Mouse (Mus musculus) layer of hippocampus, postnatal 14 days (tissue): Measurements from ENCODE around the gene Lrp2. TPM values are rescaled to one million over a fixed set of nuclear protein-coding genes. Genes with fewer than 3 reads are reported as not detected.

Experiments used
- DNase-seq, 2 experiments: peaks; one replicate each; pipeline ENCODE4 v3.0.0; 2021 to 2022; ENCODE audit warnings: low spot score in 2 of 2, mixed read lengths in 1 of 2
- long read RNA-seq, 2 experiments: library from polyadenylated mRNA; stranded (forward); transcript quantifications; one replicate each; pipeline ENCODE4 v2.0.0; 2021
- total RNA-seq, 2 experiments: library from RNA; stranded (reverse); gene quantifications; 2 replicates each; pipeline ENCODE4 v1.2.3; 2021

Gene Lrp2
- total RNA-seq = 1 to 10 TPM in 1 of 2 experiments, under 1 TPM in 1; 0.67 to 1.2 TPM
- long read RNA-seq, experiment 1 = 0 reads
- long read RNA-seq, experiment 2, partial matches to known transcripts = 1 of 1 reads
- long read RNA-seq, experiment 2, other reads (novel, unspliced or antisense) = 0 of 1 reads

DNA sequence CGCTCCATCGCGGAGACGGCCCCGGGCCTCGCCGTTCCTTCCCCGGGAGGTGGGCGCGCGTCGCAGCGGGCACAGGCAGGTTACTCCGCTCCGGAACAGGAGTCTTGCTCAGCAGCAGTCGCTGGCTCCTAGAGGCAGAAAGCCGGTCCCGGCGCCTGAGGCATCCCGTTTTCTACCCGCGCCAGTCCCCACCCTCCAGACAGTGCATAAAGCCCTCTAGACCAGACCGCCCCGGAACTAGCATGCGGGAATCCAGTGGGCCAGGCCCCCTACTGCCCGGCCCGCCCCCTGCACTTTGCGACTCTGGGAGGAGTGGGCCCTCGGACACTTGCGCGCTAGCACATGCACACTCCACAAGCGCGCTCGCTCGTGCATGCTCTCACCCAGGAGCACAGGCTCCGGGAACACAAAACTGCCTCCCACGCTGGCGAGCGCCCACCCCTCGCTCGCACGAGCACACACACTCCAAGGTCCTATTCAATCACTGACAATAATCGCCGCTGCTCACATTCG is at the start of gene Lrp2:
Gene Lrp2, minus strand, starts transcription at position 180 of the 513 bp plus-strand sequence.
- DNase-seq = peak; percentile 5 to 22

DNA sequence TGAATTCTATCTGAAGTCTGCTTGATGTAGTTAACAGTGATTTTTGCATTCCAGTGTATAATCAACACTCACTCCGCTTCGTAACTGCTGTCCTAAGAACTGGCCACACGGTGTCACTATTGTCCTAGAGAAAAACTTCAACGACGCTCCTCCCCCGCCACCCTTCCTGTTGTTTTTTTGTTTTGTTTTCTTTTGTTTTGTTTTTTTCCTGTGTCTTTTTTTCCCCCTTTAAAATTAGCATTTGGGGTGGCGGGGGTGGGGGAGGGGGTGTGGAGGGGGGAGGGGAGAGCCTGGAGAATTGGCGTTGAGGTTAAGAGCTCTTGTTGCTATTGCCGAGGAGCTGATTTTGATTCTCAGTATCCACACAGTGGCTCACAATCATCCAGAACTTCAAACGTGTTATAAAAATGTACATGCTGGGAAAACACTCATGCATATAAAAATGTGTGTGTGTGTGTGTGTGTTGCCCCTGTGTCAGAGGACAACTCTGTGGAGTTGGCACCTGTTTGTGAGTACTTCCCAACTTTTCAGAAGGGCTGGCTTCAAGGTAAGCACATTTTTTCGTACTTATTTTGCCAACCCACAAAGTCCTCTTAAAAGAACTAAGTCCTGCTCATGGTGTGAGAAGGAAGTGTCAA is 49.3 kb upstream of the Lrp2 start:
- DNase-seq = peak; percentile 7 to 57

DNA sequence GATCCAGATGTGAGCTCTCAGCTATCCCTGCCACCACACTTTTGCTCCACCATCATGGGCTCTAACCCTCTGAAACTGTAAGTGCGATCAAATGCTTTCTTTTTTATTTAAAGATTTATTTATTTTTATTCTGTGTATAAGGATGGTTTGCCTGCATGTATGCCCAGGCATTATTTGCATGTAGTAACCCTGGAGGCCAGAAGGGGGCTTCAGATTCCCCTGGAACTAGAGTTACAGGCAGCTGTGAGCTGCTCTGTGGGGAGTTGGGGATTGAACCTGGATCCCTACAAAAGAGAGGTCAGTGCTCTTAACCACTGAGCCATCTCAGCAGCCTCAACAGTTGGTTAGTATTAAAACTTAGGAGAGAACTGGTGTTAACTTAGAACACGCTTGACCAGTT is 45.6 kb upstream of the Lrp2 start:
- no peak for DNase-seq

DNA sequence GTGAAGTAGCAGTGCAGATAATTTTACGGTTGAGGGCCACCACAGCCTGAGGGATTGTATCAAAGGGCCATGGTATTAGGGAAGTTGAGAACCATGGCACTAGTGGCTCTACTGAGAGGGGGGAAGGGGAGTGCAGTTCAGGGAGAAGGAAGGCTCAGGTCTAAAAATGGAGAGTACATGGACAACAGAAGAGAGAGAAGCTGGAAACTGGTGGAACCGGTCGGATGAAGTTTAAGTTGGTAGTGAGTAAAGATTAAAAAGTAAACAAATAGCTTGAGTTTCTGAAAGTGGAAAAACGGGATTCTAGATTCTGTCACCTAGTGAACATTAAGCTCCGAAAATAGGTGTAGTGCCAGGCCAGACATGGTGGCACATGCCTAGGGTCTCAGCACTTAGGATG is 44.9 kb upstream of the Lrp2 start:
- no peak for DNase-seq

DNA sequence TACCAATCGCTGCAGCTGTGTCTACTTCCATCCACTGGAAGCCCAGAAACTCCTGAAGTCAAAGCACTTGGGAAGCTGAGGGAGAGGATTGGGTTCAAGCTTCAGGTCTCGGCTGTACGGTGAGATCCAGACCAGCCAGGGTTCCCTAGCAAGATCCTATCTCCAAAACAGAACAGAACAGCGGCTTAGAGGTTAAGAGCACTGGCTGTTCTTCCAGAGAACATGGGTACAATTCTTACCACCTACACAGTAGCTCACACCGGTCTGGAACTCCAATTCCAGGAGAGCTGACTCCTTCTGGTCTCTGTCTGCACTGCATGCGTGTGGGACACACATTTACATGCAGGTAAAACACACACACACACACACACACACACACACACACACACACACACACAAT is 44.0 kb upstream of the Lrp2 start:
- no peak for DNase-seq

DNA sequence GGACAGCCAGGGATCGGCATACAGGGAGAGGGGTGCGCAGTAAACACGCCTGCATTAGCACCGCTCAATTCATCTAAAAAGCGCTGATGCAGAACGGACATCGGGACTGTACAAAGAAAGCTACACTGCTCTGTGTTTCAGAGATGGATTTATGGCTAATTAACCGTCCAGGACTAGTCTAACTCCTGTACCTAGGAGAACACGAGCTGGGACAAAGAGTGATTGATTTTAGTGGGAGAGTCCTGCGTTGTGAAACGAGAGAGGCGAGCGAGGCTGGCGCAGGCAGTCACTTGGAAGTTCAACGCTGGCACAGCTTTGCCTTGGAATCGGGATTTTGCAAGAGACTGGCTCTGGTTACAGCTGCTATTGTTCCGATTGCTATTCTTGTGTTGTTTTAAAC is 43.4 kb upstream of the Lrp2 start:
- no peak for DNase-seq

DNA sequence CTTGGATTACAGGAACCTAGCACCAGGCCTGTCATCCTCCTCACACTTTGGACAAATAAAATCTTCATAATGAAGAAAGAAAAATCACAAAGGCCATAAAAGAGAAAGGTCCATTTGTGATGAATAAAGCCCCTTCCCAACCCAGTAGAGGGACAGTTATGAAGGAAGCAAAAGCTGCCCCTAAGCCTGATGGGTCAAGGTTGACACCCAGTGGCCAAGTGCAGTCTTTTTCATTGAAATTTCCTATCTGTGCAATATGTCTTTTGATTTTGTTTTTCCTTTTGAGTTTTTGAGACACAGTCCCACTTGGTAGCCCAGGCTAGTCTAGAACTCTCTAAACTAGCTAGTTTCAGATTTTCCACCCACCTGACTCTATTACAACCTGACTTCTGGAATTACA is 33.4 kb upstream of the Lrp2 start:
- no peak for DNase-seq

DNA sequence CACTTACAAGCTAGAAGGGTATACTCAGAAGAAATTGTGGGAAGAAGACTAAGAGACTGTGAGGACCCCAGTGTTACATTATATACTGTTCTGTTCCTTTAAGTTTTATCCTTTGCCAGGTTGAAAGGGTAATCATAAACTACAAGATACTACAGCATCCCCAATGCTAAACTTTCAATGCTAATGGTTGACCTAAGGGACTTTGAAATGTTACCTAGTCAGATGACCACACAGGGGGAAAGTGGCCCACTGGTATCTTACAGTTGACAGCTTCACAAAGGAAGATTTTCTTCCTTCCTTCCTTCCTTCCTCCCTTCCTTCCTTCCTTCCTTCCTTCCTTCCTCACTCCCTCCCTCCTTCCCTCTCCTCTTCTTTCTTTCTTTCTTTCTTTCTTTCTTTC is 32.5 kb upstream of the Lrp2 start:
- no peak for DNase-seq

DNA sequence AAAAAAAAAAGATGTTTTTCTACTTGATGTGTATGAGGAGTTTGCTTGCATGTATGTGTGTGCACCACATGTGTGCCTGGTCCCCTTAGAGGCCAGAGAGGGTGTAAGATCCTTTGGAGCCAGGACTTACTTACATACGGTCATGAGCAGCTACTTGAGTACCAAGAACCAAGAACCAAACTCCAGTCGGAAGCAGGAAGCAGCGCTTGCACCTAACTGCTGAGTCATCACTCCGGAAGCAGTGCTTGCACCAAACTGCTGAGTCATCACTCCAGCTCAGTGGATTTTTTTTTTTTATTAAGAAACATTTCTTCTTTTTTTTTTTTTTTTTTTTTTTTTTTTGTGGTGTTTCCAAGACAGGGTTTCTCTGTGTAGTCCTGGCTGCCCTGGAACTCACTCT is 27.4 kb upstream of the Lrp2 start:
- DNase-seq = no peak

DNA sequence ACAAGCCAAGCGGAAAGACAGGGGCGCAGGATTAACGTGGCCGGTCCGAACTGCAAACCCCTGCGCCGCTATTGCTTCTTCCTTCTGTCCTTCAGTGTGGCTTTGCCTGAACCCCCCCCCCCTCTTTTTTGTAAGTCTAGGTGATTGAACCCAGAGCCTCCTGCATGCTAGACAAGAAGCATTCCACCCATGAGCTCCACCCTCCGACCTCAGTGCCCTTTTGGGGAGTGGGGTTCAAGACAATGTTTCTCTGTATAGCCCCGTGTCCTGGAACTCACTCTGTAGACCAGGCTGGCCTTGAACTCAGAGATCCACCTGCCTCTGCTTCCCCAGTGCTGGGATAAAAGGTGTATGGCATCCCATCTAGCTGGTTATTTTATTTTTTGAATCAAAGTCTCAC is 26.9 kb upstream of the Lrp2 start:
- no peak for DNase-seq

DNA sequence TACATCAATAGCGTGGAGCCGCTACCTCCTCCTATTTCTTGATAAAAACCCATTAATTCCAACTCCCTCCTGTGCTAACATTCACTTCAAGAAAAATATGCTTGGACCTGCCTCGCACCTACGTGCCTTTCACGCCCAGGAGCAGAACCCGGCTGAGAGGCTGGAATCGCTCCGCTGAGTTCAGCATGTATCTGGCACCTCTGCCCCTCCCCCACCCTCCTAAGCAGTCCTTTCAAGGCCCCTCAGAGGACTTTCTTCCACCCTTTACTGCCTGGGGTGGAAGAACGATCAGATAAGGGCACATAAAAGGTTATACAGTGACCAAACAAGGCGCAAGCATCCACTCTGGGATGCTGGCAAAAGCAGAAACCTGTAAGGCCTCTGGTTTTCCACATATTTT is 26.4 kb upstream of the Lrp2 start:
- DNase-seq = no peak

DNA sequence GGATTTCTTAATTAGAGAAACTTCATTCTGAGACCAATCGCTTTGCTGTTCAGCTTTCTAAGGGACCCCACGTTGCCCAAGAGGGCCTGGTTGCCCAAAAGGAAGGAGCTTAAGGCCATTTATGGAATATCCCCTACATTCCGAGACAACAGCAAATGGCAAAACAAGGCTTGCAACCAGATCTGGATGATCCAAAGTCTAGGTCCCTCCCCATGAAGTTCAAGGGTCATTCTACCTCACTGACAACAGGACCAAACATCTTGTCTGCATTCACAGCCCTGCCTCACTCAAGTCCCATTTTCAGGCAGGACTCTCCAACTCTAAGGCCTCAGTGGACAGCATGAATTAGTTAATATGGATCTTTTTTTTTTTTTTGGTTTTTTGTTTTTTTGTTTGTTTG is 20.8 kb upstream of the Lrp2 start:
- no peak for DNase-seq

DNA sequence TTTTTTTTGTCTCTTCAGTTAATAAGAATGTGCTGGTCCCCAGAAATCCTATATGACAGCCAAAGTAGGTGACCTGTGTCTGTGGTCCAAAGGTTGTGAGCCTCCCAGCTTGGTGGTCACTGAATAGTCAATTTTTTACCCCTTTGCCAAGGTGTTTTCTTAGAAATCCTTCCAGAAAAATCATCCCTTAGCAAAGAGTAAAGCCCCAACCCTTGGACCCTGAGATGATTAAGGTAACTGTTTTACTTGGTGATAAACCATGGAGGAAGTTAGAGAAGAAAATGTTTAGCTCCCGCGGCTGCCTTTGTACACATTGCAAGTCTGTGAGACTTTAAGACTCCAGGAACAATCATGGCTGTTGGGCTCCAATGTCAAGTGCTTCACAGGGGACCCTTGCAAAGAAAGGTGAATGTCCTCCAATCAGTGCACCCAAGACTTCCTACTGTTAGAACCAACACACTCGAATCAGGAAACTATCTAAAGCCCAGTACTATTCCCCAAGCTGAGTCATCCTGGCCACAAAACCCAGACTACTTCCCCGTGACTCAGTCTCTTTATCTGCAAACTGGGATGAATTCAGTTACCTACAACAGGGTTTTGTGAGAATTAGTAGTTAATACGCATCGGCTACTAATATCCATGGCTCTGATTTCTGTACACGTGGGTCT is 18.0 kb upstream of the Lrp2 start:
- no peak for DNase-seq

DNA sequence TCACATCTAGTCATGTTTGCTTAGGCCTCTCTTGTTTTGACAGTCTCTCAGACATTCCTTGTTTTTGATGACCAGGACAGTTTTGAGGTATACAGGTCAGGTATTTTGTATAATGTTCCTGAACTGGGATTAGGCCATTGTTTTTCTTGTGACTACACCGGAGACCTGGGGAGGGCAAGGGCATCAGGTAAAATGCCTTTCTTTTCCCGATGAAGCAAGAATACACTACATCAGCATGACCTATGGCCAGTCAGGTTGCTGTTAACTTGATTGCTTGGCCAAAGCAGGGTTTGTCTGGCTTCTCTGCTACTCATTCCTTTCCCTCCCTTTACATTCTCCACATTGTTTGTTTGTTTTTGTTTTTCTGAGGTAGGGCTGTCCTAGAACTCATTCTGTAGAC is 7.3 kb upstream of the Lrp2 start:
- no peak for DNase-seq

DNA sequence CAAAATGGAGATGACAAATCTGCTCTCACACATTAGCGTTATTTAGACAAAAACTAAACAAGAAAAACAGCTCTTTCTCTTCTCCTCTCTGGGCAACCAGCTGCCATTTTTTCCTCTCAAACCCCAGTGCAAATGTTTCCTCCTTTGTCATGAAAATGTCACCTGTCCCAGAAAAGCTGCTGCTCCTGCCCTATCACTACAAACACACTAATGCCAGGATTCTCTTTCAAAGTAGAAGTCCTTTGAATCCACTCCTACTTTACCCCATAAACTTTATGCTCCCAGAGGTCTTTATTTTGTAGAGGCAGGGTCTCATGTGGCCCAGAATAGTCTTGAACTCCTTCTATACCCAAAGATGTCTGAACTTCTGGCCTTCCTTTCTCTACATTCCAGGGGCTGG is 6.7 kb upstream of the Lrp2 start:
- DNase-seq = no peak

DNA sequence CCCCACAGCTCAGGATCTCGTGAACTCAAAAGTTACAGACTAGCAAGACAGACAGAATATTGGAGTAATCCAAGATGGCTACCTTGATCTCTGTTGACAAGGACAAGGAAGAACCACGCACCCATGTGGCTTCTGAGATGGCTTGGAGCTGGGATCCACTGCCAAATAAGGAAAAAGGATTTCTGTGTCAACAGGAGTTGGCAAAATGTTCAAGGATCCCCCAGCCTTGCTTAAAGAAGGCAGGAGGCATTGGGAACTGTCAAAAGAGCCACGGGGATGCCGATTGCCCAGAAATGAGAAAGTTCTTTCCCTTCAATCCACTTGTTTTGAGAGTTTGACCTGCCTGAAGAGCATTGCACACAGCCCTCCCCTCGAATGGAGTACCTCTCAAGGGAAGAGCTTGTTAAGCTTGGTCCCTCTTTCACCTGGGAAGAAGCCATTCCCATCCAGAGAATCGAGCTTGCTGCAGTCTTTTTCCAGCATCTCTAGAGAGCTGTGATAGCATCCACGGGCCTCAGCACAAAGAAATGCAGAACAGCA is 6.2 kb upstream of the Lrp2 start:
- DNase-seq = no peak

DNA sequence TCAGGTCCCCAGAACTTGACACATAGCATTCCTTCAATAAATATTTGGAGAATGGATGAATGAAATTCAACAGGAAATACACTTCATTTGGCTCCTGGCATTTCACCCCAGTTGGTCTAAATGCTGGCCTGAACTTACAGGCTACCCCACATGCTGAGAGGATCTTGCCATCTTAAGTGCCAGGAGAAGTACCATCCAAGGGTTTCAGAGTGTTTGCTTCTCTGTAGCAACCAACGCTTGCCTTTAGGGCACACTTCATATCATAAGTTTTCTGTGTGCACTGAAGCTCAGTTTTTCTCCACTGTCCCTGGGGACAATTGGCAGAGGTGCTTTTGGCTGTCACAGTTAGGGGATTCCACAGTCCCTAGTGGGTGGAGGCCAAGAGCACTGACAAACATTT is 4.7 kb upstream of the Lrp2 start:
- DNase-seq = no peak

DNA sequence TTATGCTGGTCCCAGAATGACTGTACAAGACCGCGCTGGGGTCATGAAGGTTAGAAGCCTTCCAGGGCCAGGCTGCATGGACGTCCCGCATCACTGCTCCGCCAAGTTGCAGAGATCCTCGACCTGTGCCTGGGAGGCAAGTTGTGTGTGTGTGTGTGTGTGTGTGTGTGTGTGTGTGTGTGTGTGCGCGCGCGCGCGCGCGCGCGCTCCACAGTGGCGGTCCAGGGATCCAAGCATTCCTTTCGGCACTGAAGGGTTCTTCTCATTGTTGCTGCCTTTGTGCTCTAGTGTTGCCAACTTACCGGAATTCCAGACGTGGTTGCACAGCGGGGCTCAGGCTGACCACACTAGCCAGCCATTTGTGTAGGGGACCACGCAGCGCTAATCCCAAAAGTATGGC is 2.0 kb upstream of the Lrp2 start:
- DNase-seq = no peak

DNA sequence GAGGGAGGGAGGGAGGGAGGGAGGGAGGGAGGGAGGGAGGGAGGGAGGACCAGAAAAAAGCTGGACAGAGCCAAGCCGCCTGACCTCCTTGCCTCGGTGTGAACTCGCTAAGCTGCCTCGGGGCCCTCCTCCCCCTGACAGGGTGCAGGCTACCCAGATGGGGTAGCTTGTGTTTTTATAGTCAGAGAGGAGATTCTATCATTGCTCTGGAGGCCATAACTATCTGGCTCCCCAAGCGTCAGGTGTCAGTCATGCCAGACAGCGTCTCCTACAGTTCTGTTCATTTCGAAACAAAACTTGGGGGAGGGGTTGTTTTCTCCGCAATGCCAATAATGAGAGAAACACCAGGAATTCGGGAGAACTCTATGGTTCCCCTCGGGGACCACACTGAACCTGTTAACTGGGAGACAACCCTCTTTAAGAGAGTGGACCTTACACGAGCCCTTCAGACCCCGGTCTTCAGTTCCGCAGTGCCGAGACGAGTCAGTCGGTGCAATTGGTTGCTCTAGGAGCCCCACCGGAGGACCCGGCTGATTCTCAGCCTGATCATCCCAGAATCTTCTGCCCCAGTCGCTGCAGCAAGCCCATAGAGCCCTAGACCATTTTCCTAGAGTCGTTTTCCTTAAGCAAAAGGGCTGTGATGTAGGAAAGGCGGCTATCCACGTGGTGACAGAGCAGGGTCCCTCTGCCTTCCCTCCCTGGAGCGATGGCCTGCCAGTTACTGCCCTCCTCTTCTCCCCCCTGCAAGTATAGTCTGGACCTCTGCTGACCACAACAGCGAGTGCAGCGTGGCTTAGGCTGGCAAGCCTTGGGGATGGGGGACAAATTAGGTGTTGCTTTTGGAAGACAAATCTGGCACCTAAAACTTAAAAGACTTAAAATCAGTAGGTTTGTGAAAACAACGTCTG is 1.2 kb upstream of the Lrp2 start:
- DNase-seq = no peak

DNA sequence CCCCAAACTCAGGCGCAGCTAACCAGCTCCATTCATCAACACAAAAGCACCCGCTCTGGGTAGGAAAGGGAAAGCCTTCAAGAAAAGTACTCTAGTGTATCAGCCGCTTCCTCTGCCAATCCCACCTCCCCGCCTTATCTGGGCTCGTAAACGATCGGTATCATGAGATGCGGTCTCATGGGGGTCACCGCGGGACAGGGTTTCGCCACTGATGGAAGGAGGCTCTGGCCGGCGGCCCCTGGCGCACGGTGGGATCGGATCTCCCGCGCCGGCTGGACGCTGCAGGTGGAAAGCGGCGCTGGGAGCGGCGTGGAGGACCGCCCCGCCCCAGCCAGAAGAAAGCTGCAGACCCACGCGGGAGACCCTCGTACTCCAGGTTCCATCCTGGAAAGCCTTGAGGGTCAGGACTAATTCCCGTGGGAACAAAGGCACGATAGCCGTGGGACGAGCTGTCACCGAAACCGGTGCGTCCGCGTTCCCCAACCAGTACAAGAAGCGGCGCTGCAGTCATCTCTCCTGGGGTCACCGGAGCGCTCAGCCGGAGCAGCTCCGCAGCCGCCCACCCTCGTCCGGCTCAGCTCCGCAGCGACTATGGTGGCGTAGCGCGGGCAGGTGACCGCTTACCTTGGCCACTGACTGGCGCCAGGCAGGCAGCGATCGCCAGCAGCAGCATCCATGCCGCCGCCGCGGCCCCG is 527 bp downstream of the Lrp2 start:
- DNase-seq = no peak
